Mouse (Mus musculus) myocyte (in vitro differentiated cells): ENCODE data around the gene Dedd. TPM values are rescaled to one million over a fixed set of nuclear protein-coding genes. Genes with fewer than 3 reads are reported as not detected.
A peak's percentile ranks its signal among the peaks of the same experiment; 100 is the strongest.

Experiments
- H3K27me3 ChIP-seq: one replicate; pipeline ENCODE4 v1.6.1; 2011; ENCODE audit not compliant: control insufficient read depth, insufficient read depth, insufficient read length
- H3K36me3 ChIP-seq: one replicate; pipeline ENCODE4 v1.6.1; 2011; ENCODE audit not compliant: control insufficient read depth, insufficient read depth
- H3K4me2 ChIP-seq: one replicate; pipeline ENCODE4 v1.6.1; 2011; ENCODE audit warnings: low read depth, control low read depth
- H3K4me3 ChIP-seq: one replicate; pipeline ENCODE4 v1.5.1; 2011; ENCODE audit warnings: mild to moderate bottlenecking, control low read depth, moderate library complexity
- H3K79me2 ChIP-seq: one replicate; pipeline ENCODE4 v1.6.1; 2011; ENCODE audit not compliant: control insufficient read depth, insufficient read depth
- H3ac ChIP-seq: one replicate; pipeline ENCODE4 v1.6.1; 2011; ENCODE audit not compliant: control insufficient read depth, insufficient read length
- CEBPB ChIP-seq: IDR thresholded peaks from 2 replicates; pipeline ENCODE4 v1.6.1; 2011; ENCODE audit warnings: mild to moderate bottlenecking, moderate library complexity; ENCODE audit not compliant: poor library complexity, insufficient read depth, severe bottlenecking
- E2F4 ChIP-seq: IDR thresholded peaks from one replicate; pipeline ENCODE4 v1.6.1; 2011; ENCODE audit warnings: mild to moderate bottlenecking, control low read depth, moderate library complexity; ENCODE audit not compliant: insufficient read depth
- MAX ChIP-seq: IDR thresholded peaks from one replicate; pipeline ENCODE4 v1.6.1; 2011; ENCODE audit warnings: low read depth, mild to moderate bottlenecking, control low read depth
- MYOD1 ChIP-seq, 3 experiments: IDR thresholded peaks; one replicate each; pipeline ENCODE4 v1.6.1; 2011; ENCODE audit warnings: control low read depth in 2 of 3, low read depth in 2 of 3, mild to moderate bottlenecking in 2 of 3, moderate library complexity in 1 of 3; ENCODE audit not compliant: insufficient read length in 2 of 3, control insufficient read depth in 1 of 3
- MYOG ChIP-seq, 3 experiments: IDR thresholded peaks; one replicate each; pipeline ENCODE4 v1.6.1; 2011; ENCODE audit warnings: control low read depth in 2 of 3, low read depth in 2 of 3, mild to moderate bottlenecking in 2 of 3; ENCODE audit not compliant: insufficient read length in 2 of 3, control insufficient read depth in 1 of 3, insufficient read depth in 1 of 3
- POLR2A ChIP-seq: IDR thresholded peaks from one replicate; pipeline ENCODE4 v1.6.1; 2011; ENCODE audit warnings: low read depth, mild to moderate bottlenecking, control low read depth, moderate library complexity; ENCODE audit not compliant: insufficient read length
- POLR2AphosphoS2 ChIP-seq: IDR thresholded peaks from one replicate; pipeline ENCODE4 v1.6.1; 2011; ENCODE audit warnings: low read depth, control low read depth; ENCODE audit not compliant: insufficient read length
- REST ChIP-seq: IDR thresholded peaks from one replicate; pipeline ENCODE4 v1.6.1; 2011; ENCODE audit warnings: mild to moderate bottlenecking, control low read depth, moderate library complexity; ENCODE audit not compliant: insufficient read depth, insufficient read length
- SRF ChIP-seq: IDR thresholded peaks from one replicate; pipeline ENCODE4 v1.6.1; 2011; ENCODE audit warnings: low read depth; ENCODE audit not compliant: control insufficient read depth, insufficient read length
- TCF12 ChIP-seq: IDR thresholded peaks from one replicate; pipeline ENCODE4 v1.6.1; 2011; ENCODE audit warnings: mild to moderate bottlenecking, control low read depth; ENCODE audit not compliant: poor library complexity, insufficient read depth, severe bottlenecking
- TCF3 ChIP-seq: IDR thresholded peaks from one replicate; pipeline ENCODE4 v1.6.1; 2011; ENCODE audit warnings: low read depth, control low read depth; ENCODE audit not compliant: insufficient read length
- USF1 ChIP-seq: IDR thresholded peaks from one replicate; pipeline ENCODE4 v1.6.1; 2011; ENCODE audit warnings: low read depth, mild to moderate bottlenecking, control low read depth, moderate library complexity
- polyA plus RNA-seq: library from polyadenylated mRNA; unstranded; fragments of >200 nt; fragmentation: generic; extraction: Trizol; gene quantifications from one replicate; pipeline ENCODE4 v1.2.1, GENCODE M21; 2012; ENCODE audit warnings: missing spikeins

Gene Dedd
- polyA plus RNA-seq, 1 experiment = 59.9 TPM

- TF ChIP-seq POLR2A (peak; percentile 94), REST (no peak), MYOD1 (IDR thresholded peaks at IDR 0.05; ENCODE audit: control insufficient read depth in 1 of 3, insufficient read length in 2 of 3, low read depth in 2 of 3) (peak in 1 of 3 experiments; percentile 18), POLR2AphosphoS2 (peak; percentile 98), MYOG (IDR thresholded peaks at IDR 0.05; ENCODE audit: control insufficient read depth in 1 of 3, insufficient read depth in 1 of 3, insufficient read length in 2 of 3, low read depth in 2 of 3) (peak in 2 of 3 experiments; percentile 29 to 55)
- Histone ChIP-seq H3K79me2 (peaks cover 56% of the 10 kb centered on the region), H3K4me2 (peak within 1 kb of the TSS; percentile 98), H3ac (peak within 1 kb of the TSS; percentile 50), H3K4me3 (peak within 1 kb of the TSS; percentile 100), H3K27me3 (no peaks in the 10 kb centered on the region), H3K36me3 (peaks cover 21% of the 10 kb centered on the region)
These were observed 16.5 kb downstream of the Dedd start, which contains the start of the genes Nit1 and Pfdn2 for GRCm38 (mm10) chr1:171345225-171346094. Gene Nit1 (minus strand): TSS chr1:171345646. Gene Pfdn2 (plus strand): TSS chr1:171345670.

GRCm38 (mm10) chr1:171346095-171346450 is 17.1 kb downstream of the Dedd start:
- peak overlapping the region; percentile 50 for H3ac ChIP-seq
- TF ChIP-seq MYOG (IDR thresholded peaks at IDR 0.05; ENCODE audit: control insufficient read depth in 1 of 3, insufficient read depth in 1 of 3, insufficient read length in 2 of 3, low read depth in 2 of 3) (no peak), POLR2AphosphoS2 (no peak), REST (no peak), MYOD1 (IDR thresholded peaks at IDR 0.05; ENCODE audit: control insufficient read depth in 1 of 3, insufficient read length in 2 of 3, low read depth in 2 of 3) (no peak), TCF12 (no peak), USF1 (peak; percentile 83), TCF3 (no peak), MAX (no peak)
- peak overlapping the region; percentile 84 for H3K4me2 ChIP-seq
- H3K36me3 ChIP-seq = peaks cover 14% of the 10 kb centered on the region
- H3K79me2 ChIP-seq = peaks cover 62% of the 10 kb centered on the region
- peak overlapping the region; percentile 100 for H3K4me3 ChIP-seq
- no peaks in the 10 kb centered on the region for H3K27me3 ChIP-seq

GRCm38 (mm10) chr1:171348665-171349064 is 19.7 kb downstream of the Dedd start:
- no peak overlapping the region for H3K4me3 ChIP-seq
- no peak overlapping the region for H3ac ChIP-seq
- peaks cover 88% of the 10 kb centered on the region for H3K79me2 ChIP-seq
- TF ChIP-seq REST (no peak), SRF (no peak), TCF3 (no peak), MAX (no peak), CEBPB (no peak), POLR2A (no peak)
- H3K27me3 ChIP-seq = no peaks in the 10 kb centered on the region
- no peaks in the 10 kb centered on the region for H3K36me3 ChIP-seq
- H3K4me2 ChIP-seq = peak overlapping the region; percentile 55

DNA sequence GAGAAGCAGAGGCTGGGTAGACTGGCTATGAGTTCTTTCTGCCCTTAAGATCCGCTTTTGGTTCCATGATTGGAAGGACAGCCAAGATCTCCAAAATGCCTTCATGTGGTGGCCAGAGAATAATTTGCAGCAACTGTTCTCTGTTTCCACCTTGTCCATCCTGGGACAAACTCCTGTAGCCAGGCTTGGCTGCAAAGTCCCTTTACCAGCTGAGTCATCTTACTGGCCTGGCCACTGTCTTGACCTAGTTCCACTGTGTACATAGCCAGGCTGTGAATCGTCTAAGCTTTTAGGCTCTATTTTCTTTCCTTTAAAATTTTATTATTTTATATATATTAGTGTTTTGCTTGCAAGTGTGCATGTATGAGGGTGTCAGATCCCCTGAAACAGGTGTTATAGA is 20.3 kb downstream of the Dedd start:
- TF ChIP-seq USF1 (no peak), REST (no peak), CEBPB (no peak), MYOD1 (IDR thresholded peaks at IDR 0.05; ENCODE audit: control insufficient read depth in 1 of 3, insufficient read length in 2 of 3, low read depth in 2 of 3) (no peak), MYOG (IDR thresholded peaks at IDR 0.05; ENCODE audit: control insufficient read depth in 1 of 3, insufficient read depth in 1 of 3, insufficient read length in 2 of 3, low read depth in 2 of 3) (no peak), TCF12 (no peak), MAX (no peak), TCF3 (no peak), POLR2AphosphoS2 (no peak), SRF (no peak), POLR2A (no peak), E2F4 (no peak)

GRCm38 (mm10) chr1:171355812-171356340 is 26.9 kb downstream of the Dedd start:
- Histone ChIP-seq H3K4me2 (no peak overlapping the region), H3ac (no peak overlapping the region), H3K4me3 (no peak overlapping the region), H3K79me2 (peaks cover 44% of the 10 kb centered on the region), H3K36me3 (peaks cover 23% of the 10 kb centered on the region), H3K27me3 (no peaks in the 10 kb centered on the region)
- TF ChIP-seq E2F4 = no peak
- no peak for TF ChIP-seq MYOG (IDR thresholded peaks at IDR 0.05; ENCODE audit: control insufficient read depth in 1 of 3, insufficient read depth in 1 of 3, insufficient read length in 2 of 3, low read depth in 2 of 3)
- TF ChIP-seq USF1 = no peak
- no peak for TF ChIP-seq MYOD1 (IDR thresholded peaks at IDR 0.05; ENCODE audit: control insufficient read depth in 1 of 3, insufficient read length in 2 of 3, low read depth in 2 of 3)
- no peak for TF ChIP-seq SRF
- no peak for TF ChIP-seq CEBPB
- no peak for TF ChIP-seq POLR2AphosphoS2
- TF ChIP-seq TCF3 = no peak
- TF ChIP-seq MAX = no peak
- TF ChIP-seq TCF12 = no peak

More for the DNA sequence above, 20.3 kb downstream of the Dedd start:
- H3K27me3 ChIP-seq = no peaks in the 10 kb centered on the region
- H3K4me3 ChIP-seq = no peak overlapping the region
- no peaks in the 10 kb centered on the region for H3K36me3 ChIP-seq
- peak overlapping the region; percentile 55 for H3K4me2 ChIP-seq
- H3ac ChIP-seq = no peak overlapping the region
- H3K79me2 ChIP-seq = peaks cover 91% of the 10 kb centered on the region
